Mouse (Mus musculus): ENCODE results near the gene Zfp128.

DNA sequence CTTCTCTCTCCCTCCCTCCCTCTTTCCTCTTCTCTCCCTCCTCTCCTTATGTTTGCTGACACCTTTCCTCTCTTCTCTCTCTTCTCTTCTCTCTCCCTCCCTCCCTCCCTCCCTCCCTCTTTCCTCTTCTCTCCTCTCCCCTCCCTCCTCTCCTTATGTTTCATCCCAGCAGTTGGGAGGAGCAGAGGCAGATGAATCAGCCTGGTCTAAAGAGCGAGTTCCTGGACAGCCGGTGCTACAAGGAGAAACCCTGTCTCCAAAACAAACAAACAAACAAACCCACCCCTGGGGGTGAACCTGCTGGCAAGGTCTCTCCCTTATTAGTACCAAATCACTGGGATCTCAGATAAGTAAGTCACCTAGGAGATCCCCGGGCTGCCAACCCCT, 40.3 kb downstream of the Zfp128 start:
- TF ChIP-seq MAX (IDR thresholded peaks at IDR 0.05): no peak
- TF ChIP-seq CTCF (IDR thresholded peaks at IDR 0.05; ENCODE audit: control insufficient read depth, insufficient read depth, insufficient read length): no peak
- no peak for TF ChIP-seq CEBPB (IDR thresholded peaks at IDR 0.05; ENCODE audit: low read depth)

Measured in C2C12 (cell line).